Mouse (Mus musculus) midbrain, embryonic 16.5 days (tissue): ENCODE results near the gene Rorc. TPM values are rescaled to one million over a fixed set of nuclear protein-coding genes. Genes with fewer than 3 reads are reported as not detected.

Source experiments
- ATAC-seq: fragments of 200-750 bp; cut with Nextera tagmentation; 2 replicates; pipeline ENCODE4 v1.8.0; 2017; ENCODE audit warnings: moderate TSS enrichment
- H3K27ac ChIP-seq: fragments of 300-500 bp; sonication (generic); 2 replicates; pipeline ENCODE4 v1.5.1; 2014; ENCODE audit warnings: mild to moderate bottlenecking, low read length, mixed read lengths
- H3K27me3 ChIP-seq: fragments of 300-500 bp; sonication (generic); 2 replicates; pipeline ENCODE4 v1.6.1; 2014; ENCODE audit warnings: low read depth, low read length, mixed read lengths; ENCODE audit not compliant: control insufficient read depth, insufficient read depth
- H3K36me3 ChIP-seq: fragments of 300-500 bp; sonication (generic); 2 replicates; pipeline ENCODE4 v1.6.1; 2014; ENCODE audit warnings: mild to moderate bottlenecking, low read length, moderate library complexity, mixed read lengths; ENCODE audit not compliant: control insufficient read depth, insufficient read depth
- H3K4me1 ChIP-seq: fragments of 300-500 bp; sonication (generic); 2 replicates; pipeline ENCODE4 v1.6.1; 2014; ENCODE audit warnings: mild to moderate bottlenecking, low read length, mixed read lengths; ENCODE audit not compliant: control insufficient read depth, insufficient read depth
- H3K4me2 ChIP-seq: fragments of 300-500 bp; sonication (generic); 2 replicates; pipeline ENCODE4 v1.6.1; 2014; ENCODE audit warnings: mild to moderate bottlenecking, low read length, mixed read lengths
- H3K4me3 ChIP-seq: fragments of 300-500 bp; sonication (generic); 2 replicates; pipeline ENCODE4 v1.5.1; 2014; ENCODE audit warnings: low read depth, mild to moderate bottlenecking, low read length, moderate library complexity, mixed read lengths
- H3K9ac ChIP-seq: fragments of 300-500 bp; sonication (generic); 2 replicates; pipeline ENCODE4 v1.6.1; 2014; ENCODE audit warnings: low read depth, low read length, mixed read lengths
- H3K9me3 ChIP-seq: fragments of 300-500 bp; sonication (generic); replicated peaks from 2 replicates; pipeline ENCODE4 v1.6.1; 2014; ENCODE audit warnings: mild to moderate bottlenecking, low read length, mixed read lengths; ENCODE audit not compliant: control insufficient read depth, poor library complexity, severe bottlenecking
- WGBS: fragments of 180-500 bp; shearing (Covaris S2); extraction: QIAGEN DNeasy Blood & Tissue Kit; methylation state at CpG from one replicate; pipeline ENCODE4 v1.1.7; 2014; 5-methylcytosine and 5-hydroxymethylcytosine counted together
- polyA plus RNA-seq: library from polyadenylated mRNA; unstranded; fragments of >200 nt; fragmentation: Nextera tagmentation; extraction: Ambion mirVana; gene quantifications from 2 replicates; pipeline ENCODE4 v1.2.1, GENCODE M21; 2015

Rorc gene
- polyA plus RNA-seq, 1 experiment from 2014 or later, result 0.49 TPM

- WGBS, result 75% methylated on average over 1 of the region's 1 CpGs
- no peaks in the 10 kb centered on the region for H3K36me3 ChIP-seq
- peaks cover 8% of the 10 kb centered on the region for H3K4me1 ChIP-seq
- no peak overlapping the region for H3K4me3 ChIP-seq
- H3K4me2 ChIP-seq, result no peak overlapping the region
- H3K9ac ChIP-seq, result no peak overlapping the region
- no peak for ATAC-seq
- peaks cover 2% of the 10 kb centered on the region for H3K27me3 ChIP-seq
- H3K9me3 ChIP-seq, result no peaks in the 10 kb centered on the region
- no peak overlapping the region for H3K27ac ChIP-seq
Measured at GRCm38 (mm10) chr3:94396336-94396735, 23.7 kb downstream of the Rorc start.

- Histone ChIP-seq H3K27me3 (peaks cover 2% of the 10 kb centered on the region), H3K4me1 (peaks cover 8% of the 10 kb centered on the region), H3K36me3 (no peaks in the 10 kb centered on the region), H3K9ac (no peak overlapping the region), H3K4me3 (no peak overlapping the region), H3K4me2 (no peak overlapping the region), H3K27ac (no peak overlapping the region), H3K9me3 (no peaks in the 10 kb centered on the region)
- ATAC-seq, result no peak
- WGBS, result 86% methylated on average over 4 of the region's 4 CpGs
Measured at GRCm38 (mm10) chr3:94396851-94397250, 24.3 kb downstream of the Rorc start.

- H3K27me3 ChIP-seq, result peaks cover 2% of the 10 kb centered on the region
- no peak for ATAC-seq
- peaks cover 8% of the 10 kb centered on the region for H3K4me1 ChIP-seq
- 74% methylated on average over 6 of the region's 6 CpGs for WGBS
- 0 out of 2 replicates have a peak within 1 kb of the TSS, but pooled peaks have one; percentile 38 for H3K27ac ChIP-seq
- H3K4me3 ChIP-seq, result peak within 1 kb of the TSS; percentile 39
- H3K9ac ChIP-seq, result peak within 1 kb of the TSS; percentile 65
- H3K36me3 ChIP-seq, result no peaks in the 10 kb centered on the region
- no peaks in the 10 kb centered on the region for H3K9me3 ChIP-seq
- H3K4me2 ChIP-seq, result peak within 1 kb of the TSS; percentile 75
Measured at GRCm38 (mm10) chr3:94398217-94398616, 25.6 kb downstream of the Rorc start, which contains the start of gene Lingo4. TSS of gene Lingo4 (plus strand) at chr3:94398517.

- peak; percentile 83 for ATAC-seq
- H3K4me3 ChIP-seq, result peak overlapping the region; percentile 39
- H3K27me3 ChIP-seq, result peaks cover 2% of the 10 kb centered on the region
- no peaks in the 10 kb centered on the region for H3K9me3 ChIP-seq
- no peaks in the 10 kb centered on the region for H3K36me3 ChIP-seq
- WGBS, result 2% methylated on average over 20 of the region's 20 CpGs
- H3K4me2 ChIP-seq, result peak overlapping the region; percentile 75
- H3K9ac ChIP-seq, result peak overlapping the region; percentile 65
- H3K27ac ChIP-seq, result 0 out of 2 replicates have a peak overlapping the region, but pooled peaks have one; percentile 38
- H3K4me1 ChIP-seq, result peaks cover 8% of the 10 kb centered on the region
Measured at GRCm38 (mm10) chr3:94398943-94399481, 26.4 kb downstream of the Rorc start.

- H3K4me3 ChIP-seq, result peak overlapping the region; percentile 39
- WGBS, result 18% methylated on average over 5 of the region's 5 CpGs
- H3K9ac ChIP-seq, result peak overlapping the region; percentile 65; the same call in 1 of the 2 replicates
- H3K4me2 ChIP-seq, result peak overlapping the region; percentile 75
- peaks cover 2% of the 10 kb centered on the region for H3K27me3 ChIP-seq
- 0 out of 2 replicates have a peak overlapping the region, but pooled peaks have one; percentile 38 for H3K27ac ChIP-seq
- peaks cover 8% of the 10 kb centered on the region for H3K4me1 ChIP-seq
- ATAC-seq, result no peak; the same call in 1 of the 2 replicates
- no peaks in the 10 kb centered on the region for H3K9me3 ChIP-seq
- no peaks in the 10 kb centered on the region for H3K36me3 ChIP-seq
Measured at GRCm38 (mm10) chr3:94399663-94400310, 27.2 kb downstream of the Rorc start.

- Histone ChIP-seq H3K4me1 (peaks cover 8% of the 10 kb centered on the region), H3K27ac (no peak overlapping the region), H3K9ac (no peak overlapping the region), H3K27me3 (peaks cover under 1% of the 10 kb centered on the region; the same call in 1 of the 2 replicates), H3K4me3 (no peak overlapping the region), H3K9me3 (no peaks in the 10 kb centered on the region), H3K4me2 (no peak overlapping the region), H3K36me3 (no peaks in the 10 kb centered on the region)
- ATAC-seq, result no peak
- 82% methylated on average over 8 of the region's 8 CpGs for WGBS
Measured at GRCm38 (mm10) chr3:94402451-94402850, 29.9 kb downstream of the Rorc start.

- Histone ChIP-seq H3K9me3 (no peaks in the 10 kb centered on the region), H3K9ac (0 out of 2 replicates have a peak overlapping the region, but pooled peaks have one; percentile 23), H3K4me1 (peaks cover 3% of the 10 kb centered on the region), H3K27me3 (no peaks in the 10 kb centered on the region), H3K4me3 (no peak overlapping the region), H3K27ac (no peak overlapping the region), H3K4me2 (no peak overlapping the region), H3K36me3 (0 out of 2 replicates have a peak, but pooled peaks cover 2% of the 10 kb centered on the region)
- WGBS, result 24% methylated on average over 7 of the region's 7 CpGs
- peak; percentile 7; the same call in 1 of the 2 replicates for ATAC-seq
Measured at GRCm38 (mm10) chr3:94404366-94405054, 31.9 kb downstream of the Rorc start.

GRCm38 (mm10) chr3:94405561-94405960 lies 33.0 kb downstream of the Rorc start:
- Histone ChIP-seq H3K36me3 (0 out of 2 replicates have a peak, but pooled peaks cover 2% of the 10 kb centered on the region), H3K9ac (no peak overlapping the region), H3K4me3 (no peak overlapping the region), H3K27ac (no peak overlapping the region), H3K4me1 (no peaks in the 10 kb centered on the region), H3K27me3 (no peaks in the 10 kb centered on the region), H3K4me2 (no peak overlapping the region), H3K9me3 (no peaks in the 10 kb centered on the region)
- no peak for ATAC-seq
- 83% methylated on average over 4 of the region's 4 CpGs for WGBS
